Mouse (Mus musculus) cortical plate, adult 2 months (tissue): ENCODE results near the gene Epo.

Experiments used
- CTCF ChIP-seq: fragments of 200-500 bp; IDR thresholded peaks from 2 replicates; pipeline ENCODE4 v1.5.1; 2011; ENCODE audit warnings: mild to moderate bottlenecking, control low read depth, low read length; ENCODE audit not compliant: insufficient read depth; ENCODE audit errors: extremely low read depth
- POLR2A ChIP-seq: fragments of 200-500 bp; IDR thresholded peaks from 2 replicates; pipeline ENCODE4 v1.6.1; 2011; ENCODE audit warnings: mild to moderate bottlenecking, low read length, control low read depth; ENCODE audit not compliant: insufficient read depth; ENCODE audit errors: extremely low read depth

DNA sequence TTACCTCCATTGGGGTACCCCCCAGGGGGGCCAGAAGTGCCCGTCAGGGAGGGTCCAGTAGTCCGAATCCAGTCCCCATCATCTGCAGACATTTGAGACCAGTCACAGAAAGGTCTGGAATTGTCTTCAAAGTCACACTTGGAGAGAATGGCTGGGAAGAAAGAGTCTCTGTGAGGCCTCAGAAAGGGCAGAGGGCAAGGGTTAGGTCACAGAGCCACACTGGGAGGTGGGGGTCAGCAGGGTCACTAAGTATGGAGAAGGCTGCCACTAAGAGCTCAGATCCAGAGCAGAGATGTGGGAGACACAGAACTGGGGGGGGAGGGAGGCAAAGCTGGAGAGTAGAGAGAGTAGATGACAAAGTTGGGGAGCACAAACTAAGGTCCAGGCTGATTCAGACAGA is 58.7 kb downstream of the Epo start:
- TF ChIP-seq POLR2A (no peak), CTCF (no peak)
